Mouse (Mus musculus) midbrain, embryonic 16.5 days (tissue): ENCODE measurements at regions not wholly inside any gene's neighbourhood (a gene's known extent, or its start where the extent isn't known, plus 50 kb on each side); places are given as distances from the start of the nearest gene placed in this dataset.
A peak's percentile ranks its signal among the peaks of the same experiment; 100 is the strongest.

Source experiments
- ATAC-seq: fragments of 200-750 bp; cut with Nextera tagmentation; 2 replicates; pipeline ENCODE4 v1.8.0; 2017; ENCODE audit warnings: moderate TSS enrichment
- H3K27ac ChIP-seq: fragments of 300-500 bp; sonication (generic); 2 replicates; pipeline ENCODE4 v1.5.1; 2014; ENCODE audit warnings: mild to moderate bottlenecking, low read length, mixed read lengths
- H3K27me3 ChIP-seq: fragments of 300-500 bp; sonication (generic); 2 replicates; pipeline ENCODE4 v1.6.1; 2014; ENCODE audit warnings: low read depth, low read length, mixed read lengths; ENCODE audit not compliant: control insufficient read depth, insufficient read depth
- H3K36me3 ChIP-seq: fragments of 300-500 bp; sonication (generic); 2 replicates; pipeline ENCODE4 v1.6.1; 2014; ENCODE audit warnings: mild to moderate bottlenecking, low read length, moderate library complexity, mixed read lengths; ENCODE audit not compliant: control insufficient read depth, insufficient read depth
- H3K4me1 ChIP-seq: fragments of 300-500 bp; sonication (generic); 2 replicates; pipeline ENCODE4 v1.6.1; 2014; ENCODE audit warnings: mild to moderate bottlenecking, low read length, mixed read lengths; ENCODE audit not compliant: control insufficient read depth, insufficient read depth
- H3K4me2 ChIP-seq: fragments of 300-500 bp; sonication (generic); 2 replicates; pipeline ENCODE4 v1.6.1; 2014; ENCODE audit warnings: mild to moderate bottlenecking, low read length, mixed read lengths
- H3K4me3 ChIP-seq: fragments of 300-500 bp; sonication (generic); 2 replicates; pipeline ENCODE4 v1.5.1; 2014; ENCODE audit warnings: low read depth, mild to moderate bottlenecking, low read length, moderate library complexity, mixed read lengths
- H3K9ac ChIP-seq: fragments of 300-500 bp; sonication (generic); 2 replicates; pipeline ENCODE4 v1.6.1; 2014; ENCODE audit warnings: low read depth, low read length, mixed read lengths
- H3K9me3 ChIP-seq: fragments of 300-500 bp; sonication (generic); replicated peaks from 2 replicates; pipeline ENCODE4 v1.6.1; 2014; ENCODE audit warnings: mild to moderate bottlenecking, low read length, mixed read lengths; ENCODE audit not compliant: control insufficient read depth, poor library complexity, severe bottlenecking
- WGBS: fragments of 180-500 bp; shearing (Covaris S2); extraction: QIAGEN DNeasy Blood & Tissue Kit; methylation state at CpG from one replicate; pipeline ENCODE4 v1.1.7; 2014; 5-methylcytosine and 5-hydroxymethylcytosine counted together

DNA sequence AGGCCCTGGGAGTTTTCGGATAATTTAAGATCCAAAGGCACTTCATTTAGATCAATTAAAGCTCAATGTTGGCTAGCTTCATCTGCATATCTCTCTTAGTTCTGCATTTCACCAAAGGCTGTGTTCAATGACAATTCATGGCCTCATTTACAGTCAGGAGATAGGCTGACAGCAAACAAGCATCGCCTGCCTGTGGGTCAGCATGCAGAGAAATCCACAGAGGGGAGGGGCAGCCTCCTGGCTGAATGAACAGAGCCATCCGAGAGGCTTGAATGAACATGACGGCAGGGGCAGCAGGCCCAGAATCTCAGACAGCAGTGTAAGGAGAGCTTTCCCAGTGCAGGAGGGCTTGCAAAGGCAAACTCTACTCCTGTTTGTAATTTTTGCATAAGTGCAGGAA is 74.1 kb upstream of the Prkg2 start:
- no peaks in the 10 kb centered on the region for H3K4me1 ChIP-seq
- no peak overlapping the region for H3K9ac ChIP-seq
- H3K4me2 ChIP-seq, result no peak overlapping the region
- ATAC-seq, result peak; percentile 48; the same call in 1 of the 2 replicates
- no peaks in the 10 kb centered on the region for H3K27me3 ChIP-seq
- 0 out of 2 replicates have a peak overlapping the region, but pooled peaks have one; percentile 29 for H3K27ac ChIP-seq
- no peaks in the 10 kb centered on the region for H3K9me3 ChIP-seq
- no peak overlapping the region for H3K4me3 ChIP-seq
- 24% methylated on average over 4 of the region's 4 CpGs for WGBS
- H3K36me3 ChIP-seq, result no peaks in the 10 kb centered on the region

DNA sequence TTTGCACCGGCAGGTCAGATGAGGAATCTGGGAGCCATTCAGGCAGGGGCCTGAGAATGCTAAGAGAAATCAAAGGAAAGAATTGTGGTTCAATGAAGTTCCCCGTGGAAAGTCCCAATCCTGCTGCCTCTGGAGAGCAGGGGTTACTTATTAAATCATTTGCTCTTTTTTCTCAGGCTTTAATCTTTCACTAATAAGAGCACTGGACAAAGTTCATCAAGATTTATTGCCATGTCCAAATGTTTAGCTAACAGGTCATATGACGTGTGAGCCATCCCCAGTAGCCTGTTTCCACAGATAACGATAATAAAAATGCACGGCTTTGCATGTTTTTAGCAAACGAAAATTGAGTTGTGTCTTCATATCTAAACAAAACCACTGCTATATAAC is 62.6 kb upstream of the Prkg2 start:
- Histone ChIP-seq H3K27ac (no peak overlapping the region), H3K9me3 (no peaks in the 10 kb centered on the region), H3K4me2 (no peak overlapping the region), H3K36me3 (no peaks in the 10 kb centered on the region), H3K27me3 (no peaks in the 10 kb centered on the region), H3K9ac (no peak overlapping the region), H3K4me1 (no peaks in the 10 kb centered on the region), H3K4me3 (no peak overlapping the region)
- 88% methylated on average over 6 of the region's 6 CpGs for WGBS
- ATAC-seq, result no peak

DNA sequence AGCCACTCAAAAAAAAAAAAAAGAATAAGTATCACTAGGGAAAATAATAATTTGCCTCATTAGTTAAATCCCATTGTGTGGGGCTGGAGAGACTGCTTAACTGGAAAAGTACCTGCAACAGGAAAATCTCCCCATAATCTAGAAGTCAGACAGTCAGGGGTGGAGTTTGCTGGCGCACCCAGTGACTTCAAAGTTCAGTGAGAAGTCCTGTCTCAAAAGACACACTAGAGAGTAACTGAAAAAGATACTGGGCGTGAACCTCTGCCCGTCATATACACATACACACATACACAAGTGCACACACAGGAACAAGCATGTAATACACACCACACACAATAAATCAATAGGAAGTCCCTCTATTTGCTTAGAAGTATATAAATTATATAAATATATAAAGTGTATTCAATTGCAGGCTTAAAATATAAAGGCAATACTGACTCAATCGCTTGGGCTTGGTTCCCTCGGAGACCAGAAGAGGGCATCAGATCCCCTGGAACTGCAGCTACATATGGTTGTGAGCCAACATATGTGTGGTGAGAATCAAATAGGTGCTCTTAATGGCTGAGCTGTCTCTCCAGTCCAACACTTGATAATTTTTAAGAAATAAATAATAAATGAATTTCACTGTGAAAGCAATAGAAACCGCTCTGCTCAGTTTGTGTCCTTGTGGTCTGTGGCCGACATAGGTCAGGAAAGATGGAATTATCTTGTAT is 62.0 kb upstream of the Prkg2 start:
- Histone ChIP-seq H3K27me3 (no peaks in the 10 kb centered on the region), H3K4me3 (no peak overlapping the region), H3K9ac (no peak overlapping the region), H3K36me3 (no peaks in the 10 kb centered on the region), H3K27ac (no peak overlapping the region), H3K4me1 (no peaks in the 10 kb centered on the region), H3K9me3 (no peaks in the 10 kb centered on the region), H3K4me2 (no peak overlapping the region)
- 93% methylated on average over 7 of the region's 7 CpGs for WGBS
- no peak for ATAC-seq
